Mouse (Mus musculus) small intestine, adult 2 months (tissue): ENCODE measurements around the gene Dido1.

Source experiments
- CTCF ChIP-seq: fragments of 200-500 bp; IDR thresholded peaks from 2 replicates; pipeline ENCODE4 v1.5.1; 2012; ENCODE audit warnings: low read depth, mild to moderate bottlenecking, control low read depth, inconsistent platforms, low read length, moderate library complexity, mixed read lengths; ENCODE audit not compliant: insufficient replicate concordance, insufficient read length; ENCODE audit errors: extremely low read depth
- POLR2A ChIP-seq: fragments of 200-500 bp; IDR thresholded peaks from 2 replicates; pipeline ENCODE4 v1.6.1; 2012; ENCODE audit warnings: low read depth, mild to moderate bottlenecking, control low read depth, inconsistent platforms, low read length, moderate library complexity

DNA sequence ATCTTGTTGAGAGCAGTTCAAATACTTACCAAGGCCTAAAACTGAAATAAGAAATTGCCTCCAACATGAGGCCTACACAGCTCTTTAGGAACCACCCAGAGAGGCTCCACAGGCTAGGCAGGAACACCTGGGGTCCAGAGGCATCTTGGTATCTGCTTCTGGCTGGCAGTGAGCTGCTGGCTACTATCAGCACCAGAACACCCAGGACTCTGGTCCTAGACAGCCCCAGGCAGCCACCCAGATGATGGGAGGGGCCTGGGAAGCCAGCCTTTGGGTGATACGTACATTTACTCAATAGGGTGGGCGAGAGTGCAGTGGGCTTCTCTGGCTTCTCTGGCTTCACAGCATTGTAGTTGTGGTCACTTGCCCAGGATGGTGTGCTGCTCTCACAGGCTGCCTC is 26.3 kb downstream of the Dido1 start:
- TF ChIP-seq POLR2A (no peak), CTCF (no peak)
